Mouse (Mus musculus) liver, adult 2 months (tissue): ENCODE data around the gene Uhrf1. TPM values are rescaled to one million over a fixed set of nuclear protein-coding genes. Genes with fewer than 3 reads are reported as not detected.

Experiments used
- DNase-seq: peaks from one replicate; pipeline ENCODE4 v3.0.0-alpha.2; 2011; ENCODE audit warnings: low read depth, low spot score; ENCODE audit errors: extremely low read depth
- H3K27ac ChIP-seq: fragments of 200-500 bp; replicated peaks from 2 replicates; pipeline ENCODE4 v1.5.1; 2012; ENCODE audit warnings: low read depth, mild to moderate bottlenecking, control low read depth, inconsistent platforms, low read length; ENCODE audit not compliant: insufficient read depth
- H3K27me3 ChIP-seq: fragments of 200-500 bp; 2 replicates; pipeline ENCODE4 v1.6.1; 2012; ENCODE audit warnings: mild to moderate bottlenecking, moderate library complexity, low read length, inconsistent platforms; ENCODE audit not compliant: control insufficient read depth, insufficient read depth
- H3K36me3 ChIP-seq: fragments of 200-500 bp; 2 replicates; pipeline ENCODE4 v1.6.1; 2012; ENCODE audit warnings: low read length, inconsistent platforms; ENCODE audit not compliant: control insufficient read depth, insufficient read depth
- H3K4me1 ChIP-seq: fragments of 200-500 bp; 2 replicates; pipeline ENCODE4 v1.6.1; 2011; ENCODE audit warnings: low read length; ENCODE audit not compliant: control insufficient read depth, insufficient read depth
- H3K4me3 ChIP-seq: fragments of 200-500 bp; 2 replicates; pipeline ENCODE4 v1.5.1; 2011; ENCODE audit warnings: low read depth, mild to moderate bottlenecking, control low read depth, low read length, moderate library complexity; ENCODE audit not compliant: insufficient read depth
- H3K79me2 ChIP-seq: fragments of 200-500 bp; 2 replicates; pipeline ENCODE4 v1.6.1; 2012; ENCODE audit warnings: inconsistent platforms, mild to moderate bottlenecking, low read length, moderate library complexity; ENCODE audit not compliant: control insufficient read depth, insufficient read depth
- H3K9ac ChIP-seq: fragments of 200-500 bp; 2 replicates; pipeline ENCODE4 v1.6.1; 2012; ENCODE audit warnings: low read depth, mild to moderate bottlenecking, control low read depth, inconsistent platforms, low read length
- CTCF ChIP-seq: fragments of 200-500 bp; IDR thresholded peaks from 2 replicates; pipeline ENCODE4 v1.5.1; 2011; ENCODE audit warnings: low read depth, low read length, control low read depth
- POLR2A ChIP-seq: fragments of 200-500 bp; IDR thresholded peaks from 2 replicates; pipeline ENCODE4 v1.6.1; 2011; ENCODE audit warnings: low read length, control low read depth; ENCODE audit not compliant: insufficient read depth; ENCODE audit errors: extremely low read depth
- WGBS: fragments of 180-500 bp; shearing (Covaris S2); methylation state at CpG from one replicate; pipeline ENCODE4 v1.1.7; 2018; 5-methylcytosine and 5-hydroxymethylcytosine counted together
- polyA plus RNA-seq: library from polyadenylated mRNA; depleted of rRNA; stranded (reverse); fragments of >200 nt; gene quantifications from 2 replicates; pipeline ENCODE4 v1.2.3, GENCODE M21; 2012; rRNA removed
- total RNA-seq: library from RNA; depleted of rRNA; stranded (reverse); fragments of >200 nt; gene quantifications from 2 replicates; pipeline ENCODE4 v1.2.3, GENCODE M21; 2014; rRNA removed

The Uhrf1 gene
- total RNA-seq (0.92 and 2.7 TPM in 2 replicates), polyA plus RNA-seq (0.20 and 0.22 TPM in 2 replicates)

GRCm38 (mm10) chr17:56303160-56303846, at the start of gene Uhrf1:
TSS of gene Uhrf1 (plus strand) at chr17:56303321.
- Histone ChIP-seq H3K4me1 (0 out of 2 replicates have a peak, but pooled peaks cover 6% of the 10 kb centered on the region), H3K79me2 (no peaks in the 10 kb centered on the region), H3K27ac (no peak within 1 kb of the TSS), H3K27me3 (no peaks in the 10 kb centered on the region), H3K36me3 (no peaks in the 10 kb centered on the region), H3K4me3 (peak within 1 kb of the TSS; percentile 56), H3K9ac (peak within 1 kb of the TSS; percentile 48)
- under 1% methylated on average over 43 of the region's 43 CpGs for WGBS
- no peak for TF ChIP-seq CTCF
- peak; percentile 54 for DNase-seq

DNA sequence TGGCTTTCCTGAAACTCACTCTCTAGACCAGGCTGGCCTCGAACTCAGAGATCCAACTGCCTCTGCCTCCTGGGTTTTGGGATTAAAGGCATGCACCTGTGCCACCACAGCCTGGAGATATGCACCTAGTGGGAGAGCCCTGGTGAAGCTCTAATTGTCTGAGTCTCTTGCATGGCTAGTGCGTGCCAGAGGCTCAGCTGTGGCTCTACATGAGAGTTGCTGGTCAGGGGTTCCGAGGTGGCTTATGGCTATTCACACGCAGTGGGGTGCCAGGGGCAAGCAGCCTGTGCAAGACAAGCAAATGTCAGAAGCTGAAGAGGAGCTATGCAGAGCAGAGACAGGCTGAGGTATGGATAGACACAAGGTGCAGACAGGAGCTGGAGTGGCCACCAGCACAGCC, 48.4 kb upstream of the Uhrf1 start:
- H3K79me2 ChIP-seq = peaks cover 26% of the 10 kb centered on the region
- DNase-seq = no peak
- TF ChIP-seq CTCF (no peak), POLR2A (no peak)
- peaks cover 5% of the 10 kb centered on the region for H3K36me3 ChIP-seq
- H3K4me1 ChIP-seq = peaks cover 16% of the 10 kb centered on the region
- no peak overlapping the region for H3K9ac ChIP-seq
- WGBS = 95% methylated on average over 4 of the region's 4 CpGs
- no peak overlapping the region for H3K4me3 ChIP-seq
- H3K27me3 ChIP-seq = no peaks in the 10 kb centered on the region
- H3K27ac ChIP-seq = no peak overlapping the region

DNA sequence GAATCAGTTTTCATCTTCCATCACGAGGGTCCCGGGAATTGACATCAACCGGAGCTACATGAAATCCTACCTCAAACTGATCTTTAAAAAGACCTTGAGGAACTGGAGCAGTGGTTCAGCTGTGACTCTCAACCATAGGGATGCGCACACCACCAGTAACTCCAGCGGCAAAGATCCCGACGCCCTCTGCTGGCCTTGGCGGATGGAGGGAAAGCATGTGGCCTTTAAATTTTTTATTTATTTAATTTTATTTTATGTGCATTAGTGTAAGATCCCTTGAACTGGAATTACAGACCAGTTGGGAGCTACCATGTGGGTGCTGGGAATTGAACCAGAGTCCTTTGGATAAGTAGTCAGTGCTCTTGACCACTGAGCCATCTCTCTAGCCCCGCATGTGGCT, 47.7 kb upstream of the Uhrf1 start:
- Histone ChIP-seq H3K4me1 (peaks cover 23% of the 10 kb centered on the region), H3K36me3 (peaks cover 13% of the 10 kb centered on the region), H3K4me3 (no peak overlapping the region), H3K9ac (no peak overlapping the region), H3K27me3 (no peaks in the 10 kb centered on the region), H3K79me2 (peaks cover 32% of the 10 kb centered on the region), H3K27ac (no peak overlapping the region)
- no peak for TF ChIP-seq POLR2A
- 0 out of 2 replicates have a peak, but pooled peaks have one; percentile 19 for TF ChIP-seq CTCF
- no peak for DNase-seq
- 25% methylated on average over 9 of the region's 9 CpGs for WGBS

GRCm38 (mm10) chr17:56255863-56256238, 47.3 kb upstream of the Uhrf1 start:
- peaks cover 32% of the 10 kb centered on the region for H3K79me2 ChIP-seq
- H3K4me1 ChIP-seq = peaks cover 24% of the 10 kb centered on the region
- DNase-seq = peak; percentile 97
- TF ChIP-seq POLR2A = peak; percentile 57; the same call in 1 of the 2 replicates
- TF ChIP-seq CTCF = peak; percentile 92
- peak overlapping the region; percentile 69 for H3K9ac ChIP-seq
- peak overlapping the region; percentile 51 for H3K4me3 ChIP-seq
- no peaks in the 10 kb centered on the region for H3K27me3 ChIP-seq
- under 1% methylated on average over 32 of the region's 32 CpGs for WGBS
- peaks cover 14% of the 10 kb centered on the region for H3K36me3 ChIP-seq
- peak overlapping the region; percentile 92 for H3K27ac ChIP-seq

DNA sequence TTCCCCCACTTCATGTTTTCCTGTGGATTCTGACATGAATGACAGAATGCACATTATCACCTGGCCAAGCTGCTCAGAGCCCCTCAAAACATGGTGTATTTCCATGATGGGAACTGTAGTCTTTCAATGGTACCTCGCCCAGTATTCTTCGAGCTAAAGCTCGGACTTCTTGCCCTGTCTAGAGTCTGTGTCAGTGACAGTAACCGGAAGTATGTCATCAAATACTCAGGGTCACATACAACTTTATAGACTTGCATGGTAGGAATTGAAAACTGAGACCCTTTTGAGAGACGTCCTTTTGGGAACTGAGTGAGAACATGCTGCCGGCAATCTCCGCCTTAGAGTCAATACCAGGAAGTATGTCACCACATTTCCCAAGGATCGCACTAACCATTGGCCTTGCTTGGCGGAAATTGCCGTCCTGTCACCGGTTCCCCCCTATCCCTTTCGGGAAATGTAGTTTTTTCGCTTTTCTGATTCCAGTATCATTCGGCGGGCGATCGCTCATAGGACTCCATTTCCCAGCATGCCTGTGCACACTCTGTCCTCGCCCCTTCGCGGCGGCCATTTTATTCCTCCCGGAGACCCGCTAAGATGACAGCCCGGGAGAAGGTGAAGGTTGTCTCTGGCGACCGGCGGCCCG, 46.8 kb upstream of the Uhrf1 start, which contains the start of gene Fem1a:
TSS of gene Fem1a (plus strand) at position 572 of the 643 bp plus-strand sequence.
- WGBS = 0% methylated on average over 28 of the region's 28 CpGs
- Histone ChIP-seq H3K27ac (peak within 1 kb of the TSS; percentile 92), H3K4me3 (peak within 1 kb of the TSS; percentile 94), H3K9ac (peak within 1 kb of the TSS; percentile 87), H3K36me3 (peaks cover 17% of the 10 kb centered on the region), H3K4me1 (peaks cover 28% of the 10 kb centered on the region), H3K79me2 (peaks cover 32% of the 10 kb centered on the region), H3K27me3 (no peaks in the 10 kb centered on the region)
- peak; percentile 98 for DNase-seq
- TF ChIP-seq CTCF (no peak), POLR2A (0 out of 2 replicates have a peak, but pooled peaks have one; percentile 41)
